Mouse (Mus musculus): ENCODE data around the gene Slc2a13.

The Slc2a13 gene

GRCm38 (mm10) chr15:91281521-91281920 is 291.5 kb downstream of the Slc2a13 start:
- in situ Hi-C loops (cut with MboI, MseI), result no loop called here

- in situ Hi-C loops (cut with MboI, MseI), result no loop called here
Measured at GRCm38 (mm10) chr15:91279571-91279970, 293.5 kb downstream of the Slc2a13 start.

GRCm38 (mm10) chr15:91275961-91276360 is 297.1 kb downstream of the Slc2a13 start:
- in situ Hi-C loops (cut with MboI, MseI), result no loop called here

GRCm38 (mm10) chr15:91268532-91268931 is 304.5 kb downstream of the Slc2a13 start:
- in situ Hi-C loops (cut with MboI, MseI), result no loop called here

GRCm38 (mm10) chr15:91263926-91264325 is 309.1 kb downstream of the Slc2a13 start:
- in situ Hi-C loops (cut with MboI, MseI), result no loop called here

- in situ Hi-C loops (cut with MboI, MseI), result no loop called here
Measured at GRCm38 (mm10) chr15:91260578-91260977, 312.5 kb downstream of the Slc2a13 start.

- in situ Hi-C loops (cut with MboI, MseI), result no loop called here
Measured at GRCm38 (mm10) chr15:91257140-91257539, 315.9 kb downstream of the Slc2a13 start.

- in situ Hi-C loops (cut with MboI, MseI), result no loop called here
Measured at GRCm38 (mm10) chr15:91255308-91255707, 317.8 kb downstream of the Slc2a13 start.

GRCm38 (mm10) chr15:91252956-91253355 is 320.1 kb downstream of the Slc2a13 start:
- in situ Hi-C loops (cut with MboI, MseI), result no loop called here

- in situ Hi-C loops (cut with MboI, MseI), result no loop called here
Measured at GRCm38 (mm10) chr15:91251544-91252408, 321.3 kb downstream of the Slc2a13 start.

- in situ Hi-C loops (cut with MboI, MseI), result no loop called here
Measured at GRCm38 (mm10) chr15:91250815-91251214, 322.2 kb downstream of the Slc2a13 start.

GRCm38 (mm10) chr15:91240683-91241335 is 332.3 kb downstream of the Slc2a13 start:
- in situ Hi-C loops (cut with MboI, MseI), result no loop called here

- in situ Hi-C loops (cut with MboI, MseI), result no loop called here
Measured at GRCm38 (mm10) chr15:91237294-91237693, 335.8 kb downstream of the Slc2a13 start.
